Mouse (Mus musculus) midbrain, embryonic 16.5 days (tissue): Measurements from ENCODE around the gene Ptpn1. TPM values are rescaled to one million over a fixed set of nuclear protein-coding genes. Genes with fewer than 3 reads are reported as not detected.

Experiments used
- ATAC-seq: fragments of 200-750 bp; cut with Nextera tagmentation; 2 replicates; pipeline ENCODE4 v1.8.0; 2017; ENCODE audit warnings: moderate TSS enrichment
- H3K27ac ChIP-seq: fragments of 300-500 bp; sonication (generic); 2 replicates; pipeline ENCODE4 v1.5.1; 2014; ENCODE audit warnings: mild to moderate bottlenecking, low read length, mixed read lengths
- H3K27me3 ChIP-seq: fragments of 300-500 bp; sonication (generic); 2 replicates; pipeline ENCODE4 v1.6.1; 2014; ENCODE audit warnings: low read depth, low read length, mixed read lengths; ENCODE audit not compliant: control insufficient read depth, insufficient read depth
- H3K36me3 ChIP-seq: fragments of 300-500 bp; sonication (generic); 2 replicates; pipeline ENCODE4 v1.6.1; 2014; ENCODE audit warnings: mild to moderate bottlenecking, low read length, moderate library complexity, mixed read lengths; ENCODE audit not compliant: control insufficient read depth, insufficient read depth
- H3K4me1 ChIP-seq: fragments of 300-500 bp; sonication (generic); 2 replicates; pipeline ENCODE4 v1.6.1; 2014; ENCODE audit warnings: mild to moderate bottlenecking, low read length, mixed read lengths; ENCODE audit not compliant: control insufficient read depth, insufficient read depth
- H3K4me2 ChIP-seq: fragments of 300-500 bp; sonication (generic); 2 replicates; pipeline ENCODE4 v1.6.1; 2014; ENCODE audit warnings: mild to moderate bottlenecking, low read length, mixed read lengths
- H3K4me3 ChIP-seq: fragments of 300-500 bp; sonication (generic); 2 replicates; pipeline ENCODE4 v1.5.1; 2014; ENCODE audit warnings: low read depth, mild to moderate bottlenecking, low read length, moderate library complexity, mixed read lengths
- H3K9ac ChIP-seq: fragments of 300-500 bp; sonication (generic); 2 replicates; pipeline ENCODE4 v1.6.1; 2014; ENCODE audit warnings: low read depth, low read length, mixed read lengths
- H3K9me3 ChIP-seq: fragments of 300-500 bp; sonication (generic); replicated peaks from 2 replicates; pipeline ENCODE4 v1.6.1; 2014; ENCODE audit warnings: mild to moderate bottlenecking, low read length, mixed read lengths; ENCODE audit not compliant: control insufficient read depth, poor library complexity, severe bottlenecking
- WGBS: fragments of 180-500 bp; shearing (Covaris S2); extraction: QIAGEN DNeasy Blood & Tissue Kit; methylation state at CpG from one replicate; pipeline ENCODE4 v1.1.7; 2014; 5-methylcytosine and 5-hydroxymethylcytosine counted together
- polyA plus RNA-seq: library from polyadenylated mRNA; unstranded; fragments of >200 nt; fragmentation: Nextera tagmentation; extraction: Ambion mirVana; gene quantifications from 2 replicates; pipeline ENCODE4 v1.2.1, GENCODE M21; 2015

Gene Ptpn1
- polyA plus RNA-seq, 1 experiment from 2014 or later, result 79.8 TPM

DNA sequence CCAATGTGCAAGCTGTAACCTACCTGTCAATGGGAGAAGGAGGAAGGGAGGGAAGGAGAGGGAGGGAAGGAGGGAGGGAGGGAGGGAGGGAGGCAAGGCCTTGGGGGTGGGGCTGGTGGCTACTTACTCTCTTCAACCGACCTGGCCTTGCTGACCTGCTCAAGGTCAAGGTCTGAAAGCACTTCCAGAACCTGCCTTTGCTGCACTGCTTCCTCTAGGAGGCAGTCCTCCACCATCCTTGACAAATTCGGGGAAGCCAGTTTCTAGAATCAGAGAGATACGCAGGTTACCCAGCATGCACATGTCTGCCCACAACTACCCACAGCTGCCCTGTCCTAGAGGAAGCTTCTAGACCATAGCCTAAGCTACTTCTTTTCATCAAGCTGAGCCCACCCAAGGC lies 53.1 kb downstream of the Ptpn1 start:
- no peaks in the 10 kb centered on the region for H3K9me3 ChIP-seq
- no peak overlapping the region for H3K4me2 ChIP-seq
- H3K27ac ChIP-seq, result no peak overlapping the region
- H3K9ac ChIP-seq, result no peak overlapping the region
- H3K27me3 ChIP-seq, result no peaks in the 10 kb centered on the region
- H3K4me1 ChIP-seq, result no peaks in the 10 kb centered on the region
- WGBS, result 53% methylated on average over 3 of the region's 3 CpGs
- no peaks in the 10 kb centered on the region for H3K36me3 ChIP-seq
- ATAC-seq, result no peak
- no peak overlapping the region for H3K4me3 ChIP-seq

DNA sequence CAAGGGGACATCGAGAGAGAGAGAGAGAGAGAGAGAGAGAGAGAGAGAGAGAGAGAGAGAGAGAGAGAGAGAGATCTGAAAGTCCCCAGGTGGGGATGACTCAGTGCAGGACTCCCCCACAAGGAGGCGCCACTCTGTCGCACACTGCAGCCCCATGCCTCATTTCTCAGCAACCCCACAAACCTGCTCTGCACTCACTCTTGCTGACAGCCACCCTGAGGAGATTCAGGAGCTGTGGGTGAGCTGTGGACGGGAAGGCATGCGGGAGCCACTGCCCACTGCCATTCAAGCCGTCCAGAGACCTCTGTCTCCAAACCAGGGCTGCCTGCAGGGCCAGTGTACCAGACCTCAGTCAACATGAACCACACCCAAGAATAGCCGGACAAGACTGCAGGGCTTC lies 54.9 kb downstream of the Ptpn1 start:
- Histone ChIP-seq H3K4me2 (no peak overlapping the region), H3K9ac (no peak overlapping the region), H3K4me3 (no peak overlapping the region), H3K4me1 (no peaks in the 10 kb centered on the region), H3K36me3 (no peaks in the 10 kb centered on the region), H3K27ac (no peak overlapping the region), H3K27me3 (no peaks in the 10 kb centered on the region), H3K9me3 (no peaks in the 10 kb centered on the region)
- WGBS, result 23% methylated on average over 6 of the region's 7 CpGs
- no peak for ATAC-seq

GRCm38 (mm10) chr2:167987640-167988039 lies 55.8 kb downstream of the Ptpn1 start:
- Histone ChIP-seq H3K36me3 (no peaks in the 10 kb centered on the region), H3K9ac (no peak overlapping the region), H3K9me3 (no peaks in the 10 kb centered on the region), H3K27ac (no peak overlapping the region), H3K27me3 (no peaks in the 10 kb centered on the region), H3K4me2 (no peak overlapping the region), H3K4me3 (no peak overlapping the region), H3K4me1 (no peaks in the 10 kb centered on the region)
- 63% methylated on average over 12 of the region's 12 CpGs for WGBS
- no peak for ATAC-seq

- Histone ChIP-seq H3K9ac (no peak overlapping the region), H3K4me3 (no peak overlapping the region), H3K9me3 (no peaks in the 10 kb centered on the region), H3K27ac (no peak overlapping the region), H3K4me2 (no peak overlapping the region), H3K4me1 (no peaks in the 10 kb centered on the region), H3K36me3 (no peaks in the 10 kb centered on the region), H3K27me3 (no peaks in the 10 kb centered on the region)
- 72% methylated on average over 14 of the region's 14 CpGs for WGBS
- 0 out of 2 replicates have a peak, but pooled peaks have one; percentile 46 for ATAC-seq
Measured at GRCm38 (mm10) chr2:167989310-167989709, 57.5 kb downstream of the Ptpn1 start.

DNA sequence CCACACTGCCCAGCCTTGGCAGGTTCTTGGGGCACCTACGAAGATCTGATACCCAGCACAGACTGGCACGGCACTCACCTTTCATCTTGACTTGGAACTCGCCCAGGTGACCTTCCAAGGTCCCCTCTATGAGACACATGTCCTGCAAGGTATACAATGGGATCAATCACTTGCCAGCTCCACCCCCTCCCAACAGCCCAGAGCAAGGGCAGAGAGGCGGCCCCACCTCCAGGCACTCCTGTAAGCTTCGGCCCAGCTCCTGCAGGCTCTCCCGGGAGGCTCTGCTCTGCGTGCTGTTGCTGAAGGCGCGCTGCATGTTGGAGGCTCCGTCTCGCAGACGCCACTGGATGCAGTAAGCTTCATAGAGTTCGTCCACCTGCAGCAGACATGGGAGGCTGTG lies 61.4 kb downstream of the Ptpn1 start:
- no peak overlapping the region for H3K9ac ChIP-seq
- WGBS, result 65% methylated on average over 13 of the region's 13 CpGs
- H3K4me3 ChIP-seq, result no peak overlapping the region
- H3K9me3 ChIP-seq, result no peaks in the 10 kb centered on the region
- H3K27me3 ChIP-seq, result no peaks in the 10 kb centered on the region
- H3K4me1 ChIP-seq, result no peaks in the 10 kb centered on the region
- no peaks in the 10 kb centered on the region for H3K36me3 ChIP-seq
- no peak overlapping the region for H3K4me2 ChIP-seq
- no peak overlapping the region for H3K27ac ChIP-seq
- ATAC-seq, result no peak

DNA sequence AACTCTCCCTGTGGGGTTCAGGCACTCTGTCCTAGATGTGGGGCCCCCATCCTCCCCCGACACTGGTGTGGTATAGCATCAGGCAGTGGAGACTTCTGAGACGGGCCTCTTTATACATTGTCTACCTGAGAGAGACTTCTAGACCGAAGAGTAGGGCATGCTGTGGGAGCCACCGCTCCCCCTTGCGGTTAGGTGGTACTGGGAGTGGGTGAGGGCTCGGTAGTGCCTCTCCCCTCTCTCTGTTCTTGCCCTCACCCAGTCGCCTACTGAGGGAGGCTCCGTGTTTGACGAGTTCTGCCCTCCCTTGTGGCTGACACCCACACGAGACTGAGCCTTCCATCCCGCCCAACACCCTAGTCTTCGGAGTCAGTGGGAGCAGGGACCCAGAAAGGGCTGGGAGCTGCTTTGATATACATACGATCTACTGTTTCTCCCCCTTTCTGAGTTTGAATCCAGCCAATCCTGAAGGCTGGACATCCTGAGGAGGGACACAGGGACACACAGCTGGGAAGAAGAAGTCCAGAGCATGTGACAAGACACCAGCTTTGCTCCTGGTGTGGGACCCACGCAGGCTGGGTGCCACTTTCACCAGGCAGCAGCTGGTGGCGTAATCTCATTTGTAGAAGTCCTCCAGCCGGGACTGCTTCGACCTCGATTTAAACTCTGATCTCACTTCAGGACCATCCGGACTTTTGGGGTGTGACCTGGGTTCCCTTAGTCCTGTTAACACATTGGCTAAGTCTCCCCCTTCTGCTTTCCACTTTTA lies 64.2 kb downstream of the Ptpn1 start:
- Histone ChIP-seq H3K4me1 (no peaks in the 10 kb centered on the region), H3K9me3 (peaks cover 4% of the 10 kb centered on the region), H3K4me2 (no peak overlapping the region), H3K27me3 (no peaks in the 10 kb centered on the region), H3K27ac (no peak overlapping the region), H3K9ac (no peak overlapping the region), H3K36me3 (no peaks in the 10 kb centered on the region), H3K4me3 (no peak overlapping the region)
- no peak for ATAC-seq
- WGBS, result 67% methylated on average over 19 of the region's 19 CpGs

DNA sequence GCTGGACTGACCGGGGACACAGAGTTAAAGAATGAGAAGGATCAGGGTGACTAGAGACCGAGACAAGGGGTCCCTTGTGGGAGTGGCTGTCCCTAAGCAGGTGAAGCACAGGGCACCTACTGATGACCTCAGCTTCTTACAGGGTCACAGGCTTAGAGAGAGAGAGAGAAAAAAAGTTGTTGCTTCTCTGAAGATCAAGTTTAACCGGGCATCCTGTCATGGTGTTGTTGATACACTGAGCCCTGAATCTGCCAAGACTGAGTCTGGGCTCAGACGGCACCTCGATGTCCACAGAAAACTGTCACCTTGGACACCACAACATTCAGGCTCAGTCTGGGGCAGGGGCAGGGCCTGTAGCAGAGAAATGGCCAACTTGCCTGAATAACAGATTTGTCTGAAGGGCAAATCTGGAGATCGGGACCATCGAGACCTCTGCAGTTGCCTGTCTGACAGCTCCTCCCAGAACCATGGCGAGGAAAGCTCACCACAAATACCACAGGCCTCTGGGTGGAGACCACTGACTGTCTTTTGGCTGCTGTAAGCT lies 64.9 kb downstream of the Ptpn1 start:
- Histone ChIP-seq H3K4me3 (no peak overlapping the region), H3K27me3 (no peaks in the 10 kb centered on the region), H3K9me3 (peaks cover 4% of the 10 kb centered on the region), H3K4me2 (no peak overlapping the region), H3K27ac (no peak overlapping the region), H3K9ac (no peak overlapping the region), H3K36me3 (no peaks in the 10 kb centered on the region), H3K4me1 (no peaks in the 10 kb centered on the region)
- 63% methylated on average over 8 of the region's 8 CpGs for WGBS
- ATAC-seq, result no peak

- H3K4me3 ChIP-seq, result no peak overlapping the region
- ATAC-seq, result no peak
- H3K27me3 ChIP-seq, result no peaks in the 10 kb centered on the region
- no peak overlapping the region for H3K27ac ChIP-seq
- no peak overlapping the region for H3K9ac ChIP-seq
- no peak overlapping the region for H3K4me2 ChIP-seq
- H3K36me3 ChIP-seq, result no peaks in the 10 kb centered on the region
- WGBS, result 81% methylated on average over 3 of the region's 3 CpGs
- peaks cover 4% of the 10 kb centered on the region for H3K9me3 ChIP-seq
- H3K4me1 ChIP-seq, result no peaks in the 10 kb centered on the region
Measured at GRCm38 (mm10) chr2:167997562-167997961, 65.7 kb downstream of the Ptpn1 start.

DNA sequence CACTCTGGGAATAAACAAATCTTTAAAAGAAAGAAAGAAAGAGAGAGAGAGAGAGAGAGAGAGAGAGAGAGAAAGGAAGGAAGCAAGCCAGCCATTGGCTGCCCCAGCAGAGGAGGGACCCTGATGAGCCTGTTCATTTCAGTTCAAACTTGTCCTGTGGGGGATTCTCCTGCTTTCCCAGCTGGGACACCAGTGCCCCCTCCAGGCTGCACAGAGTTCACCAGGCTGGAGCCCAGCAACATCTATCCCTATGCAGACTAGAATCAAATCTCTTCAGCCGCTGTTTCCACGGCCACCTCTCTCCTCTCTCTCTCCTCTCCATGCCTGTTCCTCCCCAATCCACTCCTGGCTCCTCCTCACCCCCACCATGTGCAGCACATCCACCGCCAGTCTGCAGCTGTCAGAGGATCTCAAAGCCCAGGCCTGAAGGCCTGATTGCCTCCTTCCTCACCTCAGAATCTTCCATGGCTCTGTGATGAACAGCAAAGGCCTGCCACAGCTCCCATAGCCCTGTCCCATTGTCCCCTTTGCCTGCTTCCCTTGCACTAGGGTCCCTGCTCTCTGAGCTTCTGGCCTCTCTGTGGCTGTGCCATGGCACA lies 67.4 kb downstream of the Ptpn1 start:
- Histone ChIP-seq H3K27me3 (no peaks in the 10 kb centered on the region), H3K36me3 (no peaks in the 10 kb centered on the region), H3K27ac (no peak overlapping the region), H3K4me2 (no peak overlapping the region), H3K4me1 (no peaks in the 10 kb centered on the region), H3K9me3 (peaks cover 4% of the 10 kb centered on the region), H3K4me3 (no peak overlapping the region), H3K9ac (no peak overlapping the region)
- 73% methylated on average over 3 of the region's 3 CpGs for WGBS
- no peak for ATAC-seq
